Mouse (Mus musculus): ENCODE data around the gene Ifnl2.

DNA sequence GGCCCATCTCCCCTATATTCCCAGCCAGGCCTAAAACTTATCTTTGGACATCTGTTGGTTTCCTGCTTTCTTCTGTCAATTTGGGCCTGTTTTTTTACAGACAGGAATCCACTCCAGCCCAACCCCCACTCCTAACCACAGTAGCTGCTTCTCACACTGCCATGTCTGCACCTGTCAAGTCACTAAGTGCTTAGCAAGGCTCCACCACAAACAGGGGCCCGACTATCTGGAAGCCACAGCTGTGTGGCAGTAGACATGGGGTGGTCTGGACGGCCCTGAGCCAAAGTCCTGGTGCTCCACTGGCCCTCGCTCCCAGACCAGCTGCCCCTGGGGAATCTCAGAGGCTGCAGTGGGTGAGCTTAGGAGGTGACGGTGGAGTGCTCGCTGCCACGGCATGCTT lies 47.5 kb upstream of the Ifnl2 start:
- TF ChIP-seq GATA1 (IDR thresholded peaks at IDR 0.05; ENCODE audit: low read length) (no peak), TAL1 (IDR thresholded peaks at IDR 0.05; ENCODE audit: low read length) (no peak)

Data from erythroblast, embryonic 14.5 days (primary cell).